Mouse (Mus musculus): ENCODE data around the gene Rps8.

DNA sequence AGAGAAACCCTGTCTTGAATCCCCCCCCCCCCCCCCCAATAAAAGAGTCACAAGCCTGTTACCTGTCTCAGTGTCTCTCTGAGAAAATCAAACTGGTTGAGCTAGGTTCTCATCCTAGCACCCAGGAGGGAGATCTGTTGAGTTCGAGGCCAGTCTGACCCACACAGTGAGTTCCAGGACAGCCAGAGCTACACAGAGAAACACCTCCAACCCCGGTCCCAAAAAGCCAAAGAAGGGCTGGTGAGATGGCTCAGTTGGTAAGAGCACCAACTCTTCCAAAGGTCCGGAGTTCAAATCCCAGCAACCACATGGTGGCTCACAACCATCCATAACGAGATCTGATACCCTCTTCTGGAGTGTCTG is 46.9 kb upstream of the Rps8 start:
- TF ChIP-seq POLR2A (IDR thresholded peaks at IDR 0.05; ENCODE audit: control insufficient read depth, low read depth, low read length) (no peak), CTCF (IDR thresholded peaks at IDR 0.05; ENCODE audit: control insufficient read depth, insufficient read depth, insufficient replicate concordance, low read depth, low read length) (no peak)

Data from testis, adult 2 months (tissue).